Mouse (Mus musculus) testis, adult 2 months (tissue): ENCODE results near the gene Cldn8. TPM values are rescaled to one million over a fixed set of nuclear protein-coding genes. Genes with fewer than 3 reads are reported as not detected.

Experiments used
- H3K27ac ChIP-seq: fragments of 200-500 bp; 2 replicates; pipeline ENCODE4 v1.5.1; 2012; ENCODE audit warnings: low read depth, low read length; ENCODE audit not compliant: control insufficient read depth, insufficient read depth
- H3K27me3 ChIP-seq: fragments of 200-500 bp; 2 replicates; pipeline ENCODE4 v1.6.1; 2012; ENCODE audit warnings: mild to moderate bottlenecking, low read length, moderate library complexity; ENCODE audit not compliant: control insufficient read depth, insufficient read depth
- H3K36me3 ChIP-seq: fragments of 200-500 bp; 2 replicates; pipeline ENCODE4 v1.6.1; 2012; ENCODE audit warnings: mild to moderate bottlenecking, low read length; ENCODE audit not compliant: control insufficient read depth, insufficient read depth
- H3K4me1 ChIP-seq: fragments of 200-500 bp; 2 replicates; pipeline ENCODE4 v1.6.1; 2012; ENCODE audit warnings: low read length; ENCODE audit not compliant: control insufficient read depth, insufficient read depth
- H3K4me3 ChIP-seq: fragments of 200-500 bp; 2 replicates; pipeline ENCODE4 v1.5.1; 2012; ENCODE audit warnings: low read depth, mild to moderate bottlenecking, low read length, moderate library complexity, mixed read lengths; ENCODE audit not compliant: control insufficient read depth
- CTCF ChIP-seq: fragments of 200-500 bp; IDR thresholded peaks from 2 replicates; pipeline ENCODE4 v1.5.1; 2012; ENCODE audit warnings: low read depth, mild to moderate bottlenecking, inconsistent platforms, low read length, moderate library complexity; ENCODE audit not compliant: control insufficient read depth, insufficient read depth, insufficient replicate concordance
- POLR2A ChIP-seq: fragments of 200-500 bp; IDR thresholded peaks from 2 replicates; pipeline ENCODE4 v1.6.1; 2012; ENCODE audit warnings: low read depth, mild to moderate bottlenecking, inconsistent platforms, low read length, moderate library complexity; ENCODE audit not compliant: control insufficient read depth
- polyA plus RNA-seq: library from polyadenylated mRNA; depleted of rRNA; stranded (reverse); fragments of >200 nt; gene quantifications from 2 replicates; pipeline ENCODE4 v1.2.3, GENCODE M21; 2012

The Cldn8 gene
- polyA plus RNA-seq, 1 experiment, result not detected

GRCm38 (mm10) chr16:88592758-88593157 lies 29.8 kb upstream of the Cldn8 start:
- no peak for TF ChIP-seq POLR2A
- no peak for TF ChIP-seq CTCF
- Histone ChIP-seq H3K4me3 (no peak overlapping the region), H3K27me3 (no peaks in the 10 kb centered on the region), H3K27ac (no peak overlapping the region), H3K4me1 (no peaks in the 10 kb centered on the region), H3K36me3 (no peaks in the 10 kb centered on the region)

- Histone ChIP-seq H3K36me3 (no peaks in the 10 kb centered on the region), H3K4me1 (no peaks in the 10 kb centered on the region), H3K27me3 (no peaks in the 10 kb centered on the region), H3K27ac (no peak overlapping the region), H3K4me3 (no peak overlapping the region)
- TF ChIP-seq CTCF (no peak), POLR2A (no peak)
Measured at GRCm38 (mm10) chr16:88583338-88583737, 20.4 kb upstream of the Cldn8 start.

GRCm38 (mm10) chr16:88575885-88576679 lies 13.1 kb upstream of the Cldn8 start:
- Histone ChIP-seq H3K36me3 (no peaks in the 10 kb centered on the region), H3K4me3 (no peak overlapping the region), H3K27me3 (no peaks in the 10 kb centered on the region), H3K4me1 (no peaks in the 10 kb centered on the region), H3K27ac (no peak overlapping the region)
- TF ChIP-seq CTCF (no peak), POLR2A (no peak)

- Histone ChIP-seq H3K4me1 (no peaks in the 10 kb centered on the region), H3K27me3 (no peaks in the 10 kb centered on the region), H3K4me3 (no peak overlapping the region), H3K27ac (no peak overlapping the region), H3K36me3 (no peaks in the 10 kb centered on the region)
- no peak for TF ChIP-seq CTCF
- TF ChIP-seq POLR2A, result no peak
Measured at GRCm38 (mm10) chr16:88572904-88573404, 10.0 kb upstream of the Cldn8 start.

- Histone ChIP-seq H3K4me1 (no peaks in the 10 kb centered on the region), H3K4me3 (no peak overlapping the region), H3K27me3 (no peaks in the 10 kb centered on the region), H3K27ac (no peak overlapping the region), H3K36me3 (no peaks in the 10 kb centered on the region)
- no peak for TF ChIP-seq CTCF
- TF ChIP-seq POLR2A, result no peak
Measured at GRCm38 (mm10) chr16:88570136-88570535, 7.2 kb upstream of the Cldn8 start.

GRCm38 (mm10) chr16:88569732-88570131 lies 6.7 kb upstream of the Cldn8 start:
- Histone ChIP-seq H3K4me3 (no peak overlapping the region), H3K27ac (no peak overlapping the region), H3K27me3 (no peaks in the 10 kb centered on the region), H3K4me1 (no peaks in the 10 kb centered on the region), H3K36me3 (no peaks in the 10 kb centered on the region)
- TF ChIP-seq CTCF (no peak), POLR2A (no peak)

- Histone ChIP-seq H3K36me3 (no peaks in the 10 kb centered on the region), H3K4me1 (no peaks in the 10 kb centered on the region), H3K27ac (no peak overlapping the region), H3K4me3 (no peak overlapping the region), H3K27me3 (no peaks in the 10 kb centered on the region)
- TF ChIP-seq CTCF (no peak), POLR2A (no peak)
Measured at GRCm38 (mm10) chr16:88569096-88569495, 6.1 kb upstream of the Cldn8 start.
